Mouse (Mus musculus) kidney, postnatal 25 days (tissue): ENCODE data around the gene Fut8.

ENCODE experiments used
- DNase-seq, 2 experiments: peaks; one replicate each; pipeline ENCODE4 v3.0.0; 2021; ENCODE audit warnings: mixed read lengths in 2 of 2

The Fut8 gene

GRCm38 (mm10) chr12:77309507-77309906 lies 71.6 kb downstream of the Fut8 start:
- no peak for DNase-seq

GRCm38 (mm10) chr12:77313502-77313901 lies 75.6 kb downstream of the Fut8 start:
- no peak for DNase-seq

GRCm38 (mm10) chr12:77324142-77324541 lies 86.2 kb downstream of the Fut8 start:
- no peak for DNase-seq

- DNase-seq: no peak
Measured at GRCm38 (mm10) chr12:77346521-77346920, 108.6 kb downstream of the Fut8 start.

- DNase-seq: no peak
Measured at GRCm38 (mm10) chr12:77349543-77349942, 111.6 kb downstream of the Fut8 start.

GRCm38 (mm10) chr12:77415720-77416119 lies 177.8 kb downstream of the Fut8 start:
- no peak for DNase-seq

GRCm38 (mm10) chr12:77421667-77422393 lies 183.9 kb downstream of the Fut8 start:
- DNase-seq: no peak

GRCm38 (mm10) chr12:77426093-77426492 lies 188.2 kb downstream of the Fut8 start:
- DNase-seq: no peak

- DNase-seq: no peak
Measured at GRCm38 (mm10) chr12:77428165-77428564, 190.2 kb downstream of the Fut8 start.

GRCm38 (mm10) chr12:77429381-77429780 lies 191.5 kb downstream of the Fut8 start:
- no peak for DNase-seq

- no peak for DNase-seq
Measured at GRCm38 (mm10) chr12:77436733-77437132, 198.8 kb downstream of the Fut8 start.

GRCm38 (mm10) chr12:77450816-77451215 lies 212.9 kb downstream of the Fut8 start:
- DNase-seq: no peak

GRCm38 (mm10) chr12:77466178-77466577 lies 228.3 kb downstream of the Fut8 start:
- DNase-seq: no peak

GRCm38 (mm10) chr12:77479931-77480330 lies 242.0 kb downstream of the Fut8 start:
- DNase-seq: no peak

GRCm38 (mm10) chr12:77481153-77481552 lies 243.2 kb downstream of the Fut8 start:
- no peak for DNase-seq

GRCm38 (mm10) chr12:77481799-77482198 lies 243.9 kb downstream of the Fut8 start:
- no peak for DNase-seq

GRCm38 (mm10) chr12:77483180-77483855 lies 245.4 kb downstream of the Fut8 start:
- DNase-seq: no peak

GRCm38 (mm10) chr12:77484761-77485160 lies 246.8 kb downstream of the Fut8 start:
- DNase-seq: no peak

GRCm38 (mm10) chr12:77491478-77491877 lies 253.6 kb downstream of the Fut8 start:
- no peak for DNase-seq

GRCm38 (mm10) chr12:77495781-77496180 lies 257.9 kb downstream of the Fut8 start:
- no peak for DNase-seq

GRCm38 (mm10) chr12:77498153-77498552 lies 260.2 kb downstream of the Fut8 start:
- no peak for DNase-seq

- DNase-seq: no peak
Measured at GRCm38 (mm10) chr12:77500439-77501055, 262.6 kb downstream of the Fut8 start.

- DNase-seq: peak; percentile 69 to 80
Measured at GRCm38 (mm10) chr12:77501466-77502240, 263.7 kb downstream of the Fut8 start.
